Mouse (Mus musculus) kidney, embryonic 15.5 days (tissue): ENCODE data around the gene I830077J02Rik. TPM values are rescaled to one million over a fixed set of nuclear protein-coding genes. Genes with fewer than 3 reads are reported as not detected.
A peak's percentile ranks its signal among the peaks of the same experiment; 100 is the strongest.

Experiments
- ATAC-seq: fragments of 200-750 bp; cut with Nextera tagmentation; replicated peaks from 2 replicates; pipeline ENCODE4 v1.8.0; 2017; ENCODE audit warnings: moderate TSS enrichment; ENCODE audit not compliant: low FRiP score
- H3K27ac ChIP-seq: fragments of 300-500 bp; sonication (generic); 2 replicates; pipeline ENCODE4 v1.5.1; 2015; ENCODE audit warnings: mild to moderate bottlenecking, inconsistent platforms
- H3K27me3 ChIP-seq: fragments of 300-500 bp; sonication (generic); 2 replicates; pipeline ENCODE4 v1.6.1; 2015; ENCODE audit warnings: inconsistent platforms
- H3K36me3 ChIP-seq: fragments of 300-500 bp; sonication (generic); 2 replicates; pipeline ENCODE4 v1.6.1; 2015; ENCODE audit warnings: inconsistent platforms
- H3K4me1 ChIP-seq: fragments of 300-500 bp; sonication (generic); 2 replicates; pipeline ENCODE4 v1.6.1; 2015; ENCODE audit warnings: inconsistent platforms
- H3K4me2 ChIP-seq: fragments of 300-500 bp; sonication (generic); 2 replicates; pipeline ENCODE4 v1.6.1; 2015; ENCODE audit warnings: moderate library complexity, mild to moderate bottlenecking, inconsistent platforms
- H3K4me3 ChIP-seq: fragments of 300-500 bp; sonication (generic); replicated peaks from 2 replicates; pipeline ENCODE4 v1.5.1; 2015; ENCODE audit warnings: mild to moderate bottlenecking, inconsistent platforms
- H3K9ac ChIP-seq: fragments of 300-500 bp; sonication (generic); 2 replicates; pipeline ENCODE4 v1.6.1; 2015; ENCODE audit warnings: mild to moderate bottlenecking, inconsistent platforms
- H3K9me3 ChIP-seq: fragments of 300-500 bp; sonication (generic); replicated peaks from 2 replicates; pipeline ENCODE4 v1.6.1; 2016; ENCODE audit warnings: inconsistent platforms
- WGBS: fragments of 180-500 bp; shearing (Covaris S2); methylation state at CpG from one replicate; pipeline ENCODE4 v1.1.7; 2015; ENCODE audit warnings: mixed read lengths; 5-methylcytosine and 5-hydroxymethylcytosine counted together
- polyA plus RNA-seq: library from polyadenylated mRNA; unstranded; fragments of >200 nt; fragmentation: Nextera tagmentation; extraction: Ambion mirVana; gene quantifications from 2 replicates; pipeline ENCODE4 v1.2.1, GENCODE M21; 2015

Gene I830077J02Rik
- polyA plus RNA-seq = 0.24 and 0.53 TPM in 2 replicates

GRCm38 (mm10) chr3:105932240-105933071 lies at the start of gene I830077J02Rik:
Gene I830077J02Rik (minus strand): TSS chr3:105932664.
- Histone ChIP-seq H3K4me1 (peaks cover 5% of the 10 kb centered on the region; the same call in 1 of the 2 replicates), H3K27ac (no peak within 1 kb of the TSS), H3K9ac (no peak within 1 kb of the TSS), H3K4me3 (no peak within 1 kb of the TSS), H3K27me3 (no peaks in the 10 kb centered on the region), H3K36me3 (peaks cover 3% of the 10 kb centered on the region), H3K9me3 (no peaks in the 10 kb centered on the region), H3K4me2 (no peak within 1 kb of the TSS)
- WGBS = 65% methylated on average over 8 of the region's 8 CpGs
- ATAC-seq = no peak

- WGBS = 80% methylated on average over 2 of the region's 2 CpGs
- ATAC-seq = no peak
- Histone ChIP-seq H3K9ac (no peak overlapping the region), H3K4me3 (no peak overlapping the region), H3K9me3 (no peaks in the 10 kb centered on the region), H3K4me2 (no peak overlapping the region), H3K27me3 (no peaks in the 10 kb centered on the region), H3K27ac (no peak overlapping the region), H3K36me3 (peaks cover 14% of the 10 kb centered on the region), H3K4me1 (no peaks in the 10 kb centered on the region)
These were observed 41.7 kb upstream of the I830077J02Rik start for GRCm38 (mm10) chr3:105974174-105974573.

- H3K4me1 ChIP-seq = no peaks in the 10 kb centered on the region
- 56% methylated on average over 3 of the region's 3 CpGs for WGBS
- no peak within 1 kb of the TSS for H3K4me2 ChIP-seq
- no peaks in the 10 kb centered on the region for H3K27me3 ChIP-seq
- H3K27ac ChIP-seq = no peak within 1 kb of the TSS
- no peak within 1 kb of the TSS for H3K9ac ChIP-seq
- peaks cover 22% of the 10 kb centered on the region for H3K36me3 ChIP-seq
- no peaks in the 10 kb centered on the region for H3K9me3 ChIP-seq
- ATAC-seq = no peak
- H3K4me3 ChIP-seq = no peak within 1 kb of the TSS
These were observed 40.9 kb upstream of the I830077J02Rik start, which contains the start of gene Ovgp1 for GRCm38 (mm10) chr3:105973411-105973810. Gene Ovgp1 (plus strand): TSS chr3:105973711.

- WGBS = 81% methylated on average over 5 of the region's 5 CpGs
- no peak overlapping the region for H3K4me3 ChIP-seq
- H3K4me2 ChIP-seq = no peak overlapping the region
- peaks cover 37% of the 10 kb centered on the region for H3K36me3 ChIP-seq
- no peaks in the 10 kb centered on the region for H3K9me3 ChIP-seq
- H3K27me3 ChIP-seq = no peaks in the 10 kb centered on the region
- ATAC-seq = 0 out of 2 replicates have a peak, but pooled peaks have one; percentile 15
- no peak overlapping the region for H3K27ac ChIP-seq
- no peaks in the 10 kb centered on the region for H3K4me1 ChIP-seq
- no peak overlapping the region for H3K9ac ChIP-seq
These were observed 39.5 kb upstream of the I830077J02Rik start for GRCm38 (mm10) chr3:105971831-105972446.

GRCm38 (mm10) chr3:105960700-105961099 lies 28.2 kb upstream of the I830077J02Rik start:
- no peak for ATAC-seq
- no peaks in the 10 kb centered on the region for H3K9me3 ChIP-seq
- H3K27me3 ChIP-seq = no peaks in the 10 kb centered on the region
- H3K27ac ChIP-seq = no peak overlapping the region
- H3K9ac ChIP-seq = no peak overlapping the region
- H3K4me2 ChIP-seq = peak overlapping the region; percentile 84
- peaks cover 63% of the 10 kb centered on the region for H3K36me3 ChIP-seq
- H3K4me1 ChIP-seq = peaks cover 29% of the 10 kb centered on the region
- 96% methylated on average over 2 of the region's 2 CpGs for WGBS
- peak overlapping the region; percentile 98 for H3K4me3 ChIP-seq

GRCm38 (mm10) chr3:105959999-105960398 lies 27.5 kb upstream of the I830077J02Rik start, which contains the start of gene Atp5f1:
Gene Atp5f1 (minus strand): TSS chr3:105960099.
- peak within 1 kb of the TSS; percentile 94 for H3K9ac ChIP-seq
- peak within 1 kb of the TSS; percentile 98 for H3K4me3 ChIP-seq
- H3K27ac ChIP-seq = peak within 1 kb of the TSS; percentile 90
- WGBS = 11% methylated on average over 6 of the region's 6 CpGs
- H3K4me1 ChIP-seq = peaks cover 29% of the 10 kb centered on the region
- ATAC-seq = no peak
- no peaks in the 10 kb centered on the region for H3K27me3 ChIP-seq
- H3K9me3 ChIP-seq = no peaks in the 10 kb centered on the region
- H3K36me3 ChIP-seq = peaks cover 59% of the 10 kb centered on the region
- peak within 1 kb of the TSS; percentile 84 for H3K4me2 ChIP-seq

GRCm38 (mm10) chr3:105959585-105959984 lies 27.1 kb upstream of the I830077J02Rik start:
- H3K27ac ChIP-seq = peak overlapping the region; percentile 71
- H3K27me3 ChIP-seq = no peaks in the 10 kb centered on the region
- ATAC-seq = peak; percentile 84
- H3K4me3 ChIP-seq = peak overlapping the region; percentile 98
- H3K9me3 ChIP-seq = no peaks in the 10 kb centered on the region
- H3K4me2 ChIP-seq = peak overlapping the region; percentile 84
- 2% methylated on average over 26 of the region's 26 CpGs for WGBS
- H3K36me3 ChIP-seq = peaks cover 59% of the 10 kb centered on the region
- peaks cover 29% of the 10 kb centered on the region for H3K4me1 ChIP-seq
- peak overlapping the region; percentile 94 for H3K9ac ChIP-seq

GRCm38 (mm10) chr3:105958974-105959580 lies 26.6 kb upstream of the I830077J02Rik start, which contains the start of gene Wdr77:
Gene Wdr77 (plus strand): TSS chr3:105959369.
- Histone ChIP-seq H3K27me3 (no peaks in the 10 kb centered on the region), H3K36me3 (peaks cover 59% of the 10 kb centered on the region), H3K4me1 (peaks cover 29% of the 10 kb centered on the region), H3K9ac (peak within 1 kb of the TSS; percentile 94), H3K4me2 (peak within 1 kb of the TSS; percentile 84), H3K9me3 (no peaks in the 10 kb centered on the region), H3K4me3 (peak within 1 kb of the TSS; percentile 98), H3K27ac (peak within 1 kb of the TSS; percentile 90)
- 0% methylated on average over 52 of the region's 52 CpGs for WGBS
- peak; percentile 98 for ATAC-seq

- Histone ChIP-seq H3K36me3 (peaks cover 56% of the 10 kb centered on the region), H3K9me3 (no peaks in the 10 kb centered on the region), H3K4me2 (peak overlapping the region; percentile 65), H3K4me3 (peak overlapping the region; percentile 98), H3K9ac (peak overlapping the region; percentile 75), H3K4me1 (peaks cover 29% of the 10 kb centered on the region), H3K27ac (peak overlapping the region; percentile 90), H3K27me3 (no peaks in the 10 kb centered on the region)
- ATAC-seq = no peak
- 37% methylated on average over 5 of the region's 5 CpGs for WGBS
These were observed 25.7 kb upstream of the I830077J02Rik start for GRCm38 (mm10) chr3:105958204-105958603.

GRCm38 (mm10) chr3:105957235-105957634 lies 24.8 kb upstream of the I830077J02Rik start:
- Histone ChIP-seq H3K27me3 (no peaks in the 10 kb centered on the region), H3K9ac (peak overlapping the region; percentile 75), H3K9me3 (no peaks in the 10 kb centered on the region), H3K4me2 (no peak overlapping the region; the same call in 1 of the 2 replicates), H3K4me1 (peaks cover 29% of the 10 kb centered on the region), H3K36me3 (peaks cover 56% of the 10 kb centered on the region), H3K4me3 (0 out of 2 replicates have a peak overlapping the region, but pooled peaks have one; percentile 0), H3K27ac (no peak overlapping the region)
- WGBS = 95% methylated on average over 1 of the region's 1 CpGs
- no peak for ATAC-seq

- 93% methylated on average over 7 of the region's 7 CpGs for WGBS
- no peak overlapping the region for H3K4me3 ChIP-seq
- no peak overlapping the region for H3K27ac ChIP-seq
- H3K4me1 ChIP-seq = 0 out of 2 replicates have a peak, but pooled peaks cover 2% of the 10 kb centered on the region
- no peaks in the 10 kb centered on the region for H3K27me3 ChIP-seq
- peaks cover 85% of the 10 kb centered on the region for H3K36me3 ChIP-seq
- ATAC-seq = no peak
- no peaks in the 10 kb centered on the region for H3K9me3 ChIP-seq
- H3K4me2 ChIP-seq = no peak overlapping the region
- no peak overlapping the region for H3K9ac ChIP-seq
These were observed 18.9 kb upstream of the I830077J02Rik start for GRCm38 (mm10) chr3:105951348-105951747.
